Mouse (Mus musculus) megakaryocyte, embryonic 14.5 days (primary cell): ENCODE measurements around the gene Col23a1.

Source experiments
- FLI1 ChIP-seq: IDR thresholded peaks from 2 replicates; pipeline ENCODE4 v1.6.1; 2012; ENCODE audit warnings: low read length, inconsistent platforms, mixed read lengths
- GATA1 ChIP-seq: IDR thresholded peaks from 3 replicates; pipeline ENCODE4 v1.6.1; 2012; ENCODE audit warnings: mixed read lengths, low read length, inconsistent platforms, borderline replicate concordance

GRCm38 (mm10) chr11:51593849-51594248, 304.1 kb downstream of the Col23a1 start:
- TF ChIP-seq GATA1 (no peak), FLI1 (no peak)
